Mouse (Mus musculus): ENCODE data around the gene Pex5.

Pex5 gene

DNA sequence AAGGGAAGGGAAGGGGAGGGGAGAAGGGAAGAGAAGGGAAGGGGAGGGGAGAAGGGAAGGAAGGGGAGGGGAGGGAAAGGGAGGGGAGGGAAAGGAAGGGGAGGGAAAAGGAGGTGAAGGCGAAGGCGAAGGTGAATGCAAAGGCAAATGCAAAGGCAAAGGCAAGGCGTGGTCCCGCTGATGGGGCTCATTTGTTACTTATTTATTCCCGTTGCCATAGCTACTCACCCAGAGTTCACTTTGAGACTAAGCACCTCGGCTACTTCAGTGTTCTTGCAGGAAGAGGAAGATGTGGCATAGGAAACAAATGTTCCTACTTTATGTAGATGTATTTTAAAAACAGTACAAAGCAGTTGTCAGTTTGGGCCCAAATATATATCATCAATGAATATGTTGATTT lies 54.3 kb downstream of the Pex5 start:
- DNase-seq (ENCODE audit: low spot score in 2 of 2) = no peak

DNA sequence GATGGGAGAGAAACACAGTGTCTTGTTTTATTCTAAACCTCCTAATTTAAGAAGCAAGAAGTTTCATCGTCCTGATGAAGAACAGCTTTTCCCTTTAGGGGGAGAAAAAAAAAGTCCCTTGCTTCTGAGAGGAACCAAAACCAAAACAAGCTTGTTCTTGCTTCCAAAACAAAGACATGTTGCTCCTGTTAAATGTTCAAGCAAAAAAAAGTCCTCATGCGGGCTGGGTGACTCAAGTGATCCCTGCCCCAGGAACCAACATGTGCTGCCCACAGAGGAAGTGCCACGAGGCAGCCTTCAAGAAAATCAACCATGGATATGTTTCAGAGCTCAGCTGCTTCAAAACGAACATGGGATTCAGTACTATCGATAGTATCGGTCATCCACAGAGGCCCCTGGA lies 55.9 kb downstream of the Pex5 start:
- no peak for DNase-seq (ENCODE audit: low spot score in 2 of 2)

- no peak for DNase-seq (ENCODE audit: low spot score in 2 of 2)
Measured at GRCm38 (mm10) chr6:124353246-124353645, 61.6 kb downstream of the Pex5 start.

Measured in left cerebral cortex, adult 9 months (tissue).